Mouse (Mus musculus): ENCODE data around the gene Actbl2. TPM values are rescaled to one million over a fixed set of nuclear protein-coding genes. Genes with fewer than 3 reads are reported as not detected.

Gene Actbl2
- not detected for total RNA-seq (2023)

GRCm38 (mm10) chr13:111254713-111255112 lies at the start of gene Actbl2:
Gene Actbl2 (plus strand): TSS chr13:111255013.

Other genes with a start within 250 kb of the Actbl2 start
- gene Gpbp1, start 235.1 kb downstream of the Actbl2 start, total RNA-seq (2023), result 10 to 100 TPM; 55.3 to 61.9 TPM

Data from neutrophil, adult 59 days (primary cell).